Mouse (Mus musculus) heart, postnatal 14 days (tissue): ENCODE data around the gene Gm21732. TPM values are rescaled to one million over a fixed set of nuclear protein-coding genes. Genes with fewer than 3 reads are reported as not detected.
"Not testable (repeated sequence)": the region's sequence is repeated elsewhere in the genome, so short reads cannot be mapped to it uniquely, and the experiment has no call there.

Experiments used
- DNase-seq, 2 experiments: peaks; one replicate each; pipeline ENCODE4 v3.0.0; 2021 to 2022
- intact Hi-C: fragments of 180-260 bp; cut with DNase I; formaldehyde crosslinking; loops from one replicate; pipeline ENCODE4 v1.15.1; 2025
- long read RNA-seq, 2 experiments: library from polyadenylated mRNA; stranded (forward); transcript quantifications; one replicate each; pipeline ENCODE4 v2.0.0; 2021
- total RNA-seq, 2 experiments: library from RNA; stranded (reverse); gene quantifications; 2 replicates each; pipeline ENCODE4 v1.2.3; 2021

Gene Gm21732
- not detected for total RNA-seq
- long read RNA-seq, experiment 1 = 0 reads
- long read RNA-seq, experiment 2 = 0 reads

GRCm38 (mm10) chrY:38575591-38575990 is at the start of gene Gm21732:
TSS of gene Gm21732 (minus strand) at chrY:38575691.
- DNase-seq, intact Hi-C loops: not testable (repeated sequence)

Other genes starting within 250 kb of the Gm21732 start
- gene Gm20897, start 73.5 kb downstream of the Gm21732 start, total RNA-seq = not detected